Mouse (Mus musculus) lung, adult 2 months (tissue): ENCODE measurements at regions not wholly inside any gene's neighbourhood (a gene's known extent, or its start where the extent isn't known, plus 50 kb on each side); places are given as distances from the start of the nearest gene placed in this dataset.

ENCODE experiments used
- CTCF ChIP-seq: fragments of 200-500 bp; IDR thresholded peaks from 2 replicates; pipeline ENCODE4 v1.5.1; 2011; ENCODE audit warnings: mild to moderate bottlenecking, low read length, control low read depth; ENCODE audit not compliant: insufficient read depth
- POLR2A ChIP-seq: fragments of 200-500 bp; IDR thresholded peaks from 2 replicates; pipeline ENCODE4 v1.6.1; 2011; ENCODE audit warnings: low read depth, mild to moderate bottlenecking, control low read depth, low read length, borderline replicate concordance; ENCODE audit errors: extremely low read depth

GRCm38 (mm10) chr16:24172653-24173052 lies 184.0 kb upstream of the Bcl6 start:
- TF ChIP-seq CTCF (no peak), POLR2A (no peak)
